12 mouse cellular contexts compared by ENCODE assay signal in the genomic region with DNA sequence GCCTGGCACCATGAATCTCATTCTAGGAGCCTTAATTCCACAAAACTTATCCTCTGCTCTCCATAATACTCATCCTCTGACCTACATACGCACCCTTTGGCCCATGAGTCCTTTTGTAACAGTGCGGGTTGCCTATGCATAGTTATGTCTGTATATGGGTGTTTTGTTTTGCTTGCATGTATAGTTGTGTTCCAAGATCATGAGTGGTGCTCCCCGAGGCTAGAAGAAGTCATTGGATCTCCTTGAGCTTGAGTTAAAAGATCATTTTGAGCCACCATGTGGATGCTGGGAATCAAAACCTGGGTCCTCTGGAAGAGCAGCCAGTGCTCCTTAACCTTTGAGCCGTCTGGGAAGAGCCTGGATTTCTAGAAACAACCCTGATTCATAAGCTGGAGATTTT. TPM values are rescaled to one million over a fixed set of nuclear protein-coding genes. Genes with fewer than 3 reads are reported as not detected.
"Had no signal": no experiment of that assay in that cellular context is flagged by ENCODE, and none has a peak within 500 bp of the region (broad histone marks: within the 10 kb centered on the region; RNA-seq: fewer than 3 reads in every experiment).

No protein-coding gene starts in this region.

RNA-seq across cellular contexts. Expression of gene C130026I21Rik, which starts 25.4 kb away (rescaled TPM):
- polyA plus RNA-seq: heart, embryonic 11.5 days; heart, embryonic 12.5 days; heart, embryonic 13.5 days; heart, embryonic 14.5 days; heart, embryonic 15.5 days; hindbrain, embryonic 10.5 days; hindbrain, embryonic 11.5 days; hindbrain, embryonic 12.5 days; intestine, embryonic 14.5 days; kidney, embryonic 14.5 days; kidney, embryonic 15.5 days; kidney, embryonic 16.5 days had no signal
